Mouse (Mus musculus): ENCODE results near the gene Snapc2.

The Snapc2 gene

DNA sequence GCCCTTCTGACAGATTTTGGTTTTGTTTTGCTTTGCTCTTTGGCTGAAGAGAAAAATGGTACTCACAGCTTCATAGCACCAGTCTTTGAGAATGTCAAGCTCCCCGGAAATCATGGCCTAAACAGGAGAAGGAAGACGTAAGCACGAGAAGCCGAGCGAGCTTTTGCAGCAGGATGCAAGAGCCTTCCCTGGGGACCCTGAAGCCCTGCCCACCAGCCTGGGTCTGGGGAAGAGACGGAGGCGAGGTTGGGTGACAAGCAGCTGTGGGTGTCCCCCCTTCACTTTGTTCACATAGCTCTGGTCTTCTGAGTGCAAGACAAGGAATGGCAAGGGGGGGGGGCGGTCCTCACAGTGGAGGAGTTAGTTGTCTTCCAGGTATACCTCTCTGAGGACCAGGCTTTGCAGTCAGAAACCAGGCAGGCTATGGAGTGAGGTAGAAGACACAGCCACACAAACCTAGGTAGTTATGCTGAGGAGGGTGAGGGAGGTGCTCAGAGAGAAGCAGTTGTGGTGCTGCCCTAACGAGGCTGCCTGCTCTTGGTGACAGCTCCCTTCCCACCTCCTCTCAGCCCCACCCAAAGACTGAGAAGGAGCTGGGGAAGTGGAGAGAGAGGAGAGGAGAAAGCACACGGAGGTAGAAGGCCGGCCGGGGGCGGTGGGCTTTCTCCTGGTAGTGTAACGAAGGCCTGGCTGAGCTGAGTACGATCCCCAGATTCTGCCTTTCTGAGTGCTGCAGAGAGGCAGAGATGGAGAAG, 12.5 kb downstream of the Snapc2 start:
- peak in 1 of 2 experiments; percentile 21 for DNase-seq (ENCODE audit: low spot score in 2 of 2)

DNA sequence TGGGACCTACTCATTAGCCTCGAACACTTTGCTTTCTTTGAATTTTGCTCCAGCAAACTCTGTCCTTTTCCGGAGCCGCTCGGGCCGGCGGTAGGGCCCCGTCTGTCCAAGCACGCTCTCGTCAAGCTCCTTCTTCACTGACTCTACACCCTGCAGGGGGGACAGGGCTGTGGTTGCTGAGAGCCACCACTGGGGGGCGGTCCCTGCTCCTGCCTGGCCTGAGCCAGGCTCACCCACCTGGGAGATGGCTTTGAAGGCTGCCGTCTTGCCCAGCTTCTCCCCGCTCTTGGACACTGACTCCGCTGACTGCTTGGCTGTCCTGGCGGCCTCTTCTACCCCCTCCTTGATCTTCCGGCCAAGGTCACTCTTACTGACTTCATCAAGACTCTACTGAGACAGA, 14.7 kb downstream of the Snapc2 start:
- DNase-seq (ENCODE audit: low spot score in 2 of 2), result no peak

DNA sequence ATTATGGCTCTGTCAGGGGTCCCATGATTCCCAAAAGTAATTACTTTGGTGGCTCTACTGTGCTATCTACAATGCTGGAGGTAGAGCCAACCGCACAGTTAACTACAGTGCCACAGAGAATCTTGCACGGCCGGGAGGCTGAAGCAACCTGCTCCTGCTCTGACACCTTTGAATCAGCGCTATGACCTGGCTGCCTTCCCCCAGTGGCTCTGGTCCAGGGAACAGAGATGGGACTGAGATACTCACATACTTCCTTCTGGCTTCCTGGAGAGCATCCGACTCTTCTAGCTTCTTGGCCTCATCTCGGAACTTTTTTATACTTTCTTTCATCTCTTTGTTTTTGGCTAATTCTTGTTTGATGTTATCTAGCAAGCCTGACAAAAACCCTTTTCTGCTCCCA, 16.7 kb downstream of the Snapc2 start:
- no peak for DNase-seq (ENCODE audit: low spot score in 2 of 2)

DNA sequence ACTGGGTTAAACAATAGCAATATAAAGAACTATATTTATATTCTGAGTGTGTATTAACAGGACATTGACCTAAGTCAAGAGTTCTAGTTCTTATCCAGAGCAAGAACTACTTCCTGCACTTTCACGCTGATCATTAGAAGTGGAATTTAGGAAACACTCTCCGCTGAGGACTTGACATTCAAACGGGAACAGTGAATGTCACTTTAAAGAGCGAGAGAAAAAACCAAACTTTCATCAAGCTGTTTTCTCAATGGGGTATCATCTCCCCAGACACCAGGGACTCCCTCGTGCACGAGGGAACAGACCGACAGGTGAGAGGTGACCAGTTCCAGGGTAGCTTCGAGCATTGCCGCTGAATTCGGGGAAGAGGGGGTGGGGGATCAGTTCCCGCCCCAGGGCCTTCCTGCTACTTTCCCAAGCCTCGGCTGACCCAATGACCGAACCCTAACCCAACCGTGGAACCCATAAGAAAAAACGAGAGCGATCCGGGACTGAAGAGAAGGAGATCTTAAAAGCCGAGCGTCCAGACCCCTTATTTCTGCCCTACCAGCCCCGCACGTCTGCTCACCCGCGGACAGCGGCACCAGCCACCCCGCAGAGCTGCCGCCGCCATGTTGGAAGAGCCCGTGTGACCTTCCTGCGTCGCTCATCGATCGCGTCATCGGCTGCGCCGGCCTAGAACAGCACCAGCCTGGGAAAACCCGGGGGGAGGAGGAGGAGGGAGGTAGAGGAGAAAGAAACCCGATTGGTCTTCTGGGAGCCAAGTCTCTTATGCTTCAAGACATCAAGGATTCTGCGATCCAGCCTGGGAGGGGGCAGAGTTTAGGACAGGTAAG, 22.6 kb downstream of the Snapc2 start, which contains the start of gene Timm44:
Gene Timm44, minus strand, starts transcription at position 639 of the 836 bp plus-strand sequence.
- DNase-seq (ENCODE audit: low spot score in 2 of 2), result peak; percentile 96

DNA sequence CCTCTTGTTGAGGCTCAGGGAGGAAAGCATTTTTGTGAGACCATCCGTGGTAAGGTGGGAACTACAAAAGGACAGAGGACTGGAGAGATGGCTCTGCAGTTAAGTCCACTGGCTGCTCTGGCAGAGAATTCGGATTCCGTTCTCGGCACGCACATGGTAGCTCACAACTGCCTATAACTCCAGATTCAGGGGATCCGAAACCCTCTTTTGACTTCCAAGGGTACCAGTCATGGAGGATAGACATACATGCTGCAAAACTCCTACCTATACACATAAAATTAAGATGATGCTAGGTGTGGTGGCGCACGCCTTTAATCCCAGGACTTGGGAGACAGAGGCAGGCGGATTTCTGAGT, 23.2 kb downstream of the Snapc2 start:
- DNase-seq (ENCODE audit: low spot score in 2 of 2), result no peak

DNA sequence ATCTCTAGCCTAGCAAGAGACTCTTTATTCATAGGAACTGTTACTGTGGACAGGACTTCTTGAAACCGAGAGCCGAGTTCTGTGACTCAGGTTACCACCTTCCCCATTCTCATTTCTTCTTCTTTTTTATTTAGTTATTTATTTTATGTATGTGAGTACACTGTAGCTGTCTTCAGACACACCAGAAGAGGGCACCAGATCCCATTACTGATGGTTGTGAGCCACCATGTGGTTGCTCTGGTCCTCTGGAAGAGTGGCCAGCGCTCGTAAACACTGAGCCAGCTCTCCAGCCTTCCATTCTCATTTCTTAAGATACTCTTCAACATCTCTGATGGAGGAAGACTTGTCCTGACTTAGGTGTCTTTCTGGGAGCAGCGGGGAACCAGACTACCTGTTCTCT, 39.9 kb downstream of the Snapc2 start:
- DNase-seq (ENCODE audit: low spot score in 2 of 2), result no peak

DNA sequence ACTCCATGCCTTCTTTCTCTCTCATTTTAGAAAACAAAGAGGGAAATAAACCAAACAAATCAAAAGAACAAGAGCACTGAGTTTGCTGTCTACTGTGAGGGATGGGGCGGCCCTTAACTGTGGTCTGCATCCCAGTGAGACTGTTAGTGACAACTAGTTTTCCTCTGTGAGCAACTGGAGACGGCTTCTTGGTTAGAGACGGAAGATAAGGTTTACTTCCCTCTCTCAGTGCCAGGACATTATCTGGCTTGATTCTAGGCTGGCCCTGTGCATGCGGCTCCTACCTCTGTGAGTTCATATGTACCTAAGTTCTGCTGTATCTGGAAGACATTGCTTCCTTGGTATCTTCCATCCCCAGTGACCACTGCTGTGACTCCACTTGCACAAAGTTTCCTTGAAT, 44.9 kb downstream of the Snapc2 start:
- no peak for DNase-seq (ENCODE audit: low spot score in 2 of 2)

DNA sequence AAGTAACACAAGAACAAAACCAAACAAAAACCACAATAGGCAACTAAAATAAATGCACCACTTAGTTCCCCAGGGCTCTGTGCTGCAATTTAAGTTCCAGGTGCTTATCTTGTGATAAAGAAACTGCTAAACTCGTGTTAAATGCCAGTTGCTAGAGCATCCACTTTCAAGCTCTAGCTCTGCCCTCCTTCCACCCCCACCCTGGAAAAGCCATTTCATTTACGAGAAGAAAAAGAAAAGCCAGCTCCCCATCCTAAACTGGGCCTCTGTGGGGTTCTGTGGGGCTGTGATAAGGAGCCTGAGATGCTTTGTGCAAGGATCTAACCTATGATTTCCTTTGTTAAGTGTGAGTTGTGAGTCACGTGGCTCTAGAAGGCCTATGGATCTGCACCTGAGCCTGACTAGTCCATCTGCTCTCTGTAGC, 51.3 kb downstream of the Snapc2 start:
- DNase-seq (ENCODE audit: low spot score in 2 of 2), result no peak
